Comparison of ENCODE assay signal across 11 mouse cellular contexts in genomic region chr3:98094629-98095583, GRCm38 (mm10).
DNase-seq lines count a peak whose midpoint lies in the region; ATAC-seq and TF ChIP-seq lines count a peak whose summit lies in the region.
"Had no signal": no experiment of that assay in that cellular context is flagged by ENCODE, and none has a peak within 500 bp of the region (broad histone marks: within the 10 kb centered on the region; RNA-seq: fewer than 3 reads in every experiment).

No protein-coding gene starts in this region.

- H3K4me3 ChIP-seq in heart, embryonic 13.5 days: peak overlapping the region; percentile 2; the same call in 1 of the 2 replicates
- H3K4me3 ChIP-seq in lung, embryonic 14.5 days (ENCODE audit: low read depth, low read length): no peak overlapping the region
- H3K4me3 ChIP-seq in embryonic facial prominence, embryonic 15.5 days (replicated peaks): no peak overlapping the region
- no peak overlapping the region for H3K4me3 ChIP-seq in stomach, embryonic 14.5 days (ENCODE audit: low read depth, low read length)
- H3K4me3 ChIP-seq: lung, embryonic 15.5 days had no signal

- peaks cover 34% of the 10 kb centered on the region for H3K36me3 ChIP-seq in heart, embryonic 13.5 days
- peaks cover 31% of the 10 kb centered on the region for H3K36me3 ChIP-seq in lung, embryonic 14.5 days (ENCODE audit: insufficient read depth)
- H3K36me3 ChIP-seq in embryonic facial prominence, embryonic 15.5 days: peaks cover 21% of the 10 kb centered on the region
- H3K36me3 ChIP-seq in stomach, embryonic 14.5 days (ENCODE audit: control insufficient read depth, insufficient read depth, low read length): peaks cover 29% of the 10 kb centered on the region

- ATAC-seq in heart, embryonic 13.5 days (ENCODE audit: extremely low read depth, insufficient number of reproducible peaks, low FRiP score, low TSS enrichment): peak; percentile 56; the same call in 1 of the 2 replicates
- no peak for ATAC-seq in lung, embryonic 14.5 days (ENCODE audit: insufficient read depth)
- 0 out of 2 replicates have a peak, but pooled peaks have one; percentile 61 for ATAC-seq in embryonic facial prominence, embryonic 15.5 days (ENCODE audit: insufficient number of reproducible peaks, low FRiP score, low TSS enrichment, low read depth)
- ATAC-seq in stomach, embryonic 14.5 days (ENCODE audit: insufficient number of reproducible peaks, insufficient read depth, low FRiP score, low read depth): peak; percentile 51; the same call in 1 of the 2 replicates

- H3K4me2 ChIP-seq in heart, embryonic 13.5 days: peak overlapping the region; percentile 55
- H3K4me2 ChIP-seq in lung, embryonic 14.5 days: no peak overlapping the region
- no peak overlapping the region for H3K4me2 ChIP-seq in embryonic facial prominence, embryonic 15.5 days (replicated peaks)
- no peak overlapping the region for H3K4me2 ChIP-seq in stomach, embryonic 14.5 days (replicated peaks; ENCODE audit: low read depth, low read length)
- H3K4me2 ChIP-seq: lung, embryonic 15.5 days had no signal

- TF ChIP-seq CTCF in lung, embryonic 14.5 days (IDR thresholded peaks at IDR 0.05; ENCODE audit: low read depth): no peak

- H3K9ac ChIP-seq in heart, embryonic 13.5 days: peak overlapping the region; percentile 30
- no peak overlapping the region for H3K9ac ChIP-seq in lung, embryonic 14.5 days
- H3K9ac ChIP-seq in embryonic facial prominence, embryonic 15.5 days: no peak overlapping the region
- no peak overlapping the region for H3K9ac ChIP-seq in stomach, embryonic 14.5 days (replicated peaks; ENCODE audit: low read depth, low read length)
- H3K9ac ChIP-seq: lung, embryonic 15.5 days had no signal

- H3K4me1 ChIP-seq in heart, embryonic 13.5 days: peaks cover 43% of the 10 kb centered on the region
- no peaks in the 10 kb centered on the region for H3K4me1 ChIP-seq in lung, embryonic 14.5 days (ENCODE audit: insufficient read depth)
- peaks cover 48% of the 10 kb centered on the region for H3K4me1 ChIP-seq in embryonic facial prominence, embryonic 15.5 days
- peaks cover 33% of the 10 kb centered on the region for H3K4me1 ChIP-seq in stomach, embryonic 14.5 days (ENCODE audit: control insufficient read depth, insufficient read depth, low read length)

- WGBS in heart, embryonic 13.5 days: 40% methylated on average over 17 of the region's 17 CpGs
- WGBS in lung, embryonic 14.5 days: 45% methylated on average over 17 of the region's 17 CpGs
- WGBS in embryonic facial prominence, embryonic 15.5 days: 50% methylated on average over 17 of the region's 17 CpGs
- WGBS in stomach, embryonic 14.5 days: 38% methylated on average over 17 of the region's 17 CpGs

- DNase-seq in heart, postnatal 36 days: no peak
- DNase-seq in lung, embryonic 14.5 days: peak; percentile 44
- DNase-seq in lung, postnatal 10 days: no peak
- no peak for DNase-seq in thymus, postnatal 25 days
- DNase-seq in adrenal gland, adult (ENCODE audit: inconsistent age in 2 of 2, low spot score in 1 of 2): no peak
- DNase-seq: kidney, postnatal 25 days; thymus, adult 18-20 months had no signal

- H3K9me3 ChIP-seq in heart, embryonic 13.5 days: no peaks in the 10 kb centered on the region
- H3K9me3 ChIP-seq in lung, embryonic 14.5 days (ENCODE audit: low read depth, low read length): no peaks in the 10 kb centered on the region
- no peaks in the 10 kb centered on the region for H3K9me3 ChIP-seq in embryonic facial prominence, embryonic 15.5 days (replicated peaks)
- H3K9me3 ChIP-seq in stomach, embryonic 14.5 days (ENCODE audit: control insufficient read depth, low read depth, low read length): no peaks in the 10 kb centered on the region
- H3K9me3 ChIP-seq: lung, embryonic 15.5 days had no signal

- H3K27ac ChIP-seq in heart, embryonic 13.5 days (replicated peaks): peak overlapping the region; percentile 92
- H3K27ac ChIP-seq in lung, embryonic 14.5 days (ENCODE audit: low read depth): peak overlapping the region; percentile 55; the same call in 1 of the 2 replicates
- H3K27ac ChIP-seq in embryonic facial prominence, embryonic 15.5 days (replicated peaks): 0 out of 2 replicates have a peak overlapping the region, but pooled peaks have one; percentile 22
- peak overlapping the region; percentile 72 for H3K27ac ChIP-seq in stomach, embryonic 14.5 days (ENCODE audit: low read length)
- H3K27ac ChIP-seq: lung, embryonic 15.5 days had no signal

- no peaks in the 10 kb centered on the region for H3K27me3 ChIP-seq in heart, embryonic 13.5 days (replicated peaks)
- no peaks in the 10 kb centered on the region for H3K27me3 ChIP-seq in lung, embryonic 14.5 days (ENCODE audit: insufficient read depth, low read length)
- H3K27me3 ChIP-seq in embryonic facial prominence, embryonic 15.5 days: no peaks in the 10 kb centered on the region
- H3K27me3 ChIP-seq in stomach, embryonic 14.5 days (ENCODE audit: control insufficient read depth, insufficient read depth, low read length): no peaks in the 10 kb centered on the region
- H3K27me3 ChIP-seq: lung, embryonic 15.5 days had no signal

- intact Hi-C loops in heart, postnatal 36 days (cut with DNase I): loop anchor here (5.0 kb wide), 1 partner anchor 83 kb away; the partner anchor contains the start of gene Notch2

Comparison
In these comparisons a context has a peak if more than half of its experiments do, and no peak if none do; other contexts are left out.
1. H3K27ac ChIP-seq: peak in every context shown above with its lines; median percentile 92 in heart, embryonic 13.5 days; 72 in stomach, embryonic 14.5 days; 55 in lung, embryonic 14.5 days; 22 in embryonic facial prominence, embryonic 15.5 days.